Mouse (Mus musculus) neural tube, embryonic 14.5 days (tissue): ENCODE data around the gene Gm5795. TPM values are rescaled to one million over a fixed set of nuclear protein-coding genes. Genes with fewer than 3 reads are reported as not detected.
"Not testable (repeated sequence)": the region's sequence is repeated elsewhere in the genome, so short reads cannot be mapped to it uniquely, and the experiment has no call there.

Experiments used
- ATAC-seq: fragments of 200-750 bp; cut with Nextera tagmentation; 2 replicates; pipeline ENCODE4 v1.8.0; 2017; ENCODE audit warnings: low read depth, mild to moderate bottlenecking, moderate TSS enrichment, moderate library complexity
- H3K27ac ChIP-seq: fragments of 300-500 bp; sonication (generic); 2 replicates; pipeline ENCODE4 v1.5.1; 2014; ENCODE audit warnings: low read depth, mild to moderate bottlenecking, control low read depth, low read length, moderate library complexity, mixed read lengths
- H3K27me3 ChIP-seq: fragments of 300-500 bp; sonication (generic); 2 replicates; pipeline ENCODE4 v1.6.1; 2014; ENCODE audit warnings: low read length; ENCODE audit not compliant: control insufficient read depth, insufficient read depth
- H3K36me3 ChIP-seq: fragments of 300-500 bp; sonication (generic); 2 replicates; pipeline ENCODE4 v1.6.1; 2014; ENCODE audit warnings: low read length, mixed read lengths; ENCODE audit not compliant: control insufficient read depth, insufficient read depth
- H3K4me1 ChIP-seq: fragments of 300-500 bp; sonication (generic); 2 replicates; pipeline ENCODE4 v1.6.1; 2014; ENCODE audit warnings: low read length; ENCODE audit not compliant: control insufficient read depth, insufficient read depth
- H3K4me2 ChIP-seq: fragments of 300-500 bp; sonication (generic); 2 replicates; pipeline ENCODE4 v1.6.1; 2014; ENCODE audit warnings: mild to moderate bottlenecking, low read depth, low read length, control low read depth
- H3K4me3 ChIP-seq: fragments of 300-500 bp; sonication (generic); 2 replicates; pipeline ENCODE4 v1.5.1; 2014; ENCODE audit warnings: low read depth, low read length, control low read depth, mixed read lengths
- H3K9ac ChIP-seq: fragments of 300-500 bp; sonication (generic); replicated peaks from 2 replicates; pipeline ENCODE4 v1.6.1; 2014; ENCODE audit warnings: low read depth, mild to moderate bottlenecking, control low read depth, low read length, mixed read lengths
- H3K9me3 ChIP-seq: fragments of 300-500 bp; sonication (generic); 2 replicates; pipeline ENCODE4 v1.6.1; 2016; ENCODE audit warnings: low read length; ENCODE audit not compliant: control insufficient read depth
- WGBS: fragments of 180-500 bp; shearing (Covaris S2); extraction: QIAGEN DNeasy Blood & Tissue Kit; methylation state at CpG from one replicate; pipeline ENCODE4 v1.1.7; 2014; 5-methylcytosine and 5-hydroxymethylcytosine counted together
- polyA plus RNA-seq: library from polyadenylated mRNA; unstranded; fragments of >200 nt; fragmentation: Nextera tagmentation; extraction: Ambion mirVana; gene quantifications from 2 replicates; pipeline ENCODE4 v1.2.1, GENCODE M21; 2014

The Gm5795 gene
- 0.29 and 0.61 TPM in 2 replicates for polyA plus RNA-seq

- ATAC-seq, H3K27me3 ChIP-seq, H3K4me2 ChIP-seq, H3K9me3 ChIP-seq, H3K9ac ChIP-seq, H3K36me3 ChIP-seq, H3K4me3 ChIP-seq, H3K4me1 ChIP-seq, H3K27ac ChIP-seq: not testable (repeated sequence)
- no CpG with 5 or more reads among the region's 2 CpGs for WGBS
Measured at GRCm38 (mm10) chr14:3187955-3188354, at the start of gene Gm5795. Gene Gm5795, plus strand, starts transcription at chr14:3188255.

GRCm38 (mm10) chr14:3208272-3209152 lies 20.5 kb downstream of the Gm5795 start, which contains the start of gene D830030K20Rik:
Gene D830030K20Rik, plus strand, starts transcription at chr14:3208488.
- Histone ChIP-seq H3K4me3 (peak within 1 kb of the TSS; percentile 44), H3K4me2 (peak within 1 kb of the TSS; percentile 55), H3K9ac (peak within 1 kb of the TSS; percentile 51; the same call in 1 of the 2 replicates)
- not testable (repeated sequence) for H3K27me3 ChIP-seq, H3K9me3 ChIP-seq, H3K4me1 ChIP-seq, H3K27ac ChIP-seq, H3K36me3 ChIP-seq
- 0% methylated on average over 24 of the region's 62 CpGs for WGBS
- peak; percentile 79; the same call in 1 of the 2 replicates for ATAC-seq

- 12% methylated on average over 9 of the region's 11 CpGs for WGBS
- not testable (repeated sequence) for H3K36me3 ChIP-seq, H3K4me3 ChIP-seq, H3K4me1 ChIP-seq, ATAC-seq, H3K27me3 ChIP-seq, H3K9ac ChIP-seq, H3K27ac ChIP-seq, H3K9me3 ChIP-seq, H3K4me2 ChIP-seq
Measured at GRCm38 (mm10) chr14:3209367-3209766, 21.3 kb downstream of the Gm5795 start.

Other genes with a start within 250 kb of the Gm5795 start
- not detected in 2 replicates for gene Gm2888, start 158.3 kb upstream of the Gm5795 start, polyA plus RNA-seq
- gene Gm2897, start 139.0 kb upstream of the Gm5795 start, polyA plus RNA-seq = 17.0 and 19.1 TPM in 2 replicates
- not detected in 2 replicates for gene Gm10340, start 54.3 kb upstream of the Gm5795 start, polyA plus RNA-seq
- 26.4 and 29.5 TPM in 2 replicates for gene D830030K20Rik, start 20.2 kb downstream of the Gm5795 start, polyA plus RNA-seq
- 0.28 and 0.48 TPM in 2 replicates for gene Gm2956, start 144.4 kb downstream of the Gm5795 start, polyA plus RNA-seq
- not detected in 2 replicates for gene Gm10413, start 206.8 kb downstream of the Gm5795 start, polyA plus RNA-seq
- gene Gm10409, start 224.4 kb downstream of the Gm5795 start, polyA plus RNA-seq = 21.2 and 26.3 TPM in 2 replicates
- gene Gm3005, start 239.8 kb downstream of the Gm5795 start, polyA plus RNA-seq = 9.2 and 12.1 TPM in 2 replicates